Mouse (Mus musculus): ENCODE measurements around the gene Syvn1. TPM values are rescaled to one million over a fixed set of nuclear protein-coding genes. Genes with fewer than 3 reads are reported as not detected.

Gene Syvn1
- total and polyA plus RNA-seq, 3 experiments = 14.3 to 55.0 TPM; not detected in 1

DNA sequence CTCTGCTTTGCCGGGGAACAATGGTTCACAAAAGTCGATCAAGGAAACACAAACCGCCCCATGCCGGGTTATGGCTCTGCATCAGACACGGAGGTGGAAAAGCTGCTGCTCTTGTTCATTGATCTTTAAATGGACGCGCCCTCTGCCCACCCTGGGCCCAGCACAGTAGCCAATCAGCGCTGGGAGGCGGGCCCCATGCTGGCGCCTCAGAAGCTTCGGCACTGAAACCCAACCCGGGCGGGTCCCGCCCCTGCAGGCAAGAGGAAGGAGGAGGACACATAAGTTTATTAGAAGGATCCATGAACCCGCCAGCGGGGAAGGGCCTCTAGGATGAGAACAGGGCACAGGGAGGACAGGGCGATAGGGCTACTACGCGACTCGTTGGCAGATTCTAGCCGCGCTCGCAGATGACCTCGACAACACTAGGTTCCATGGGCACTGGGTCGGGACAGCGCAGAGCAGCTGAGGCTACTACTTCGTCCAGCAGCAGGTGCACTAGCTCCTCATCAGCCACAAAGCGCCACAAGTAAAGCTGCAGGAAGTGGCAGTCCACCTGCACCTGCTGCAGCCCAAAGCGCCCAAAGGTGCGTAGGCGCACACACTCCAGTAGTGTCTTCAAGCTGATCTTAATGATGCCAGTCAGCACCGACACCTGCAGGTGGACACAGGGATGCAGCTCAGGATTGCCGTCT, 21.5 kb downstream of the Syvn1 start, which contains the start of gene Tm7sf2:
Gene Tm7sf2, minus strand, starts transcription at position 650 of the 692 bp plus-strand sequence.
- peak within 1 kb of the TSS; percentile 15 for H3K27ac ChIP-seq (ENCODE audit: control insufficient read depth, low read depth, low read length)
- H3K9me3 ChIP-seq (replicated peaks; ENCODE audit: insufficient read depth, low read length) = no peaks in the 10 kb centered on the region
- TF ChIP-seq POLR2A (IDR thresholded peaks at IDR 0.05; ENCODE audit: control insufficient read depth in 1 of 2, insufficient read depth in 1 of 2, low read depth in 1 of 2, low read length in 2 of 2, poor library complexity in 1 of 2) (peak; percentile 42 to 80; a peak in 2 of 4 replicates), TBP (IDR thresholded peaks at IDR 0.05; ENCODE audit: low read depth, low read length) (peak; percentile 73), MYB (IDR thresholded peaks at IDR 0.05; ENCODE audit: low read depth, low read length) (no peak), HCFC1 (IDR thresholded peaks at IDR 0.05; ENCODE audit: low read depth, low read length) (0 out of 2 replicates have a peak, but pooled peaks have one; percentile 33), POLR2AphosphoS2 (IDR thresholded peaks at IDR 0.05; ENCODE audit: low read length) (peak; percentile 70), MXI1 (IDR thresholded peaks at IDR 0.05; ENCODE audit: low read depth, low read length) (peak; percentile 60), NELFE (IDR thresholded peaks at IDR 0.05; ENCODE audit: low read depth, low read length) (peak; percentile 58), JUND (IDR thresholded peaks at IDR 0.05; ENCODE audit: low read depth, low read length) (no peak), ZMIZ1 (IDR thresholded peaks at IDR 0.05; ENCODE audit: low read depth, low read length) (no peak), SIN3A (IDR thresholded peaks at IDR 0.05; ENCODE audit: low read length) (0 out of 2 replicates have a peak, but pooled peaks have one; percentile 34)
- no peaks in the 10 kb centered on the region for H3K36me3 ChIP-seq (ENCODE audit: control insufficient read depth in 1 of 2, insufficient read depth in 2 of 2, low read length in 2 of 2)
- no peaks in the 10 kb centered on the region for H3K79me2 ChIP-seq (ENCODE audit: control insufficient read depth, insufficient read depth, low read length, poor library complexity)
- H3K9ac ChIP-seq (ENCODE audit: control insufficient read depth, low read depth, low read length, poor library complexity, severe bottlenecking) = peak within 1 kb of the TSS; percentile 75
- H3K4me1 ChIP-seq (ENCODE audit: control insufficient read depth in 1 of 2, insufficient read depth in 2 of 2, low read length in 2 of 2) = peaks cover 0 to 8% of the 10 kb centered on the region in 2 experiments; a peak in 3 of 4 replicates
- H3K27me3 ChIP-seq (ENCODE audit: control insufficient read depth in 1 of 2, insufficient read depth in 2 of 2, low read length in 2 of 2) = no peaks in the 10 kb centered on the region
- DNase-seq (ENCODE audit: low read depth, low spot score) = peak; percentile 95
- H3K4me3 ChIP-seq (ENCODE audit: control insufficient read depth in 1 of 2, insufficient read depth in 1 of 2, low read depth in 2 of 2, low read length in 2 of 2) = peak within 1 kb of the TSS; percentile 49 to 73

GRCm38 (mm10) chr19:6068951-6069350, 22.6 kb downstream of the Syvn1 start:
- no peaks in the 10 kb centered on the region for H3K79me2 ChIP-seq (ENCODE audit: control insufficient read depth, insufficient read depth, low read length, poor library complexity)
- H3K9ac ChIP-seq (ENCODE audit: control insufficient read depth, low read depth, low read length, poor library complexity, severe bottlenecking) = no peak overlapping the region
- no peaks in the 10 kb centered on the region for H3K9me3 ChIP-seq (replicated peaks; ENCODE audit: insufficient read depth, low read length)
- peak; percentile 37 for DNase-seq (ENCODE audit: low read depth, low spot score)
- H3K36me3 ChIP-seq (ENCODE audit: control insufficient read depth in 1 of 2, insufficient read depth in 2 of 2, low read length in 2 of 2) = no peaks in the 10 kb centered on the region
- H3K27ac ChIP-seq (ENCODE audit: control insufficient read depth, low read depth, low read length) = no peak overlapping the region
- no peaks in the 10 kb centered on the region for H3K27me3 ChIP-seq (ENCODE audit: control insufficient read depth in 1 of 2, insufficient read depth in 2 of 2, low read length in 2 of 2)
- TF ChIP-seq BHLHE40 (IDR thresholded peaks at IDR 0.05; ENCODE audit: borderline replicate concordance, low read depth, low read length) = no peak
- TF ChIP-seq TCF12 (IDR thresholded peaks at IDR 0.05; ENCODE audit: low read depth, low read length) = no peak
- no peak for TF ChIP-seq ZC3H11A (IDR thresholded peaks at IDR 0.05; ENCODE audit: low read depth, low read length)
- TF ChIP-seq SIN3A (IDR thresholded peaks at IDR 0.05; ENCODE audit: low read length) = no peak
- TF ChIP-seq MYB (IDR thresholded peaks at IDR 0.05; ENCODE audit: low read depth, low read length) = no peak
- no peak for TF ChIP-seq MXI1 (IDR thresholded peaks at IDR 0.05; ENCODE audit: low read depth, low read length)
- TF ChIP-seq CHD2 (IDR thresholded peaks at IDR 0.05; ENCODE audit: low read length) = no peak
- no peak for TF ChIP-seq POLR2AphosphoS2 (IDR thresholded peaks at IDR 0.05; ENCODE audit: low read length)
- no peak for TF ChIP-seq KAT2A (conservative IDR thresholded peaks at IDR 0.05; ENCODE audit: low read depth, low read length)
- no peak for TF ChIP-seq ETS1 (IDR thresholded peaks at IDR 0.05; ENCODE audit: low read depth, low read length)
- no peak; the same call in 1 of the 2 replicates for TF ChIP-seq SMC3 (IDR thresholded peaks at IDR 0.05; ENCODE audit: low read depth, low read length)
- TF ChIP-seq RAD21 (IDR thresholded peaks at IDR 0.05; ENCODE audit: low read depth, low read length) = no peak
- no peak for TF ChIP-seq MAFK (IDR thresholded peaks at IDR 0.05; ENCODE audit: borderline replicate concordance, low read depth, low read length)
- TF ChIP-seq POLR2A (IDR thresholded peaks at IDR 0.05; ENCODE audit: control insufficient read depth in 1 of 2, insufficient read depth in 1 of 2, low read depth in 1 of 2, low read length in 2 of 2, poor library complexity in 1 of 2) = no peak
- H3K4me3 ChIP-seq (ENCODE audit: control insufficient read depth in 1 of 2, insufficient read depth in 1 of 2, low read depth in 2 of 2, low read length in 2 of 2) = no peak overlapping the region
- H3K4me1 ChIP-seq (ENCODE audit: control insufficient read depth in 1 of 2, insufficient read depth in 2 of 2, low read length in 2 of 2) = peaks cover 0 to 8% of the 10 kb centered on the region in 2 experiments; a peak in 3 of 4 replicates
